Mouse (Mus musculus): ENCODE results near the gene Tnfsf8. TPM values are rescaled to one million over a fixed set of nuclear protein-coding genes. Genes with fewer than 3 reads are reported as not detected.

Tnfsf8 gene
- polyA plus RNA-seq (2014; fragmentation: Nextera tagmentation; extraction: Ambion mirVana): not detected in 2 replicates

DNA sequence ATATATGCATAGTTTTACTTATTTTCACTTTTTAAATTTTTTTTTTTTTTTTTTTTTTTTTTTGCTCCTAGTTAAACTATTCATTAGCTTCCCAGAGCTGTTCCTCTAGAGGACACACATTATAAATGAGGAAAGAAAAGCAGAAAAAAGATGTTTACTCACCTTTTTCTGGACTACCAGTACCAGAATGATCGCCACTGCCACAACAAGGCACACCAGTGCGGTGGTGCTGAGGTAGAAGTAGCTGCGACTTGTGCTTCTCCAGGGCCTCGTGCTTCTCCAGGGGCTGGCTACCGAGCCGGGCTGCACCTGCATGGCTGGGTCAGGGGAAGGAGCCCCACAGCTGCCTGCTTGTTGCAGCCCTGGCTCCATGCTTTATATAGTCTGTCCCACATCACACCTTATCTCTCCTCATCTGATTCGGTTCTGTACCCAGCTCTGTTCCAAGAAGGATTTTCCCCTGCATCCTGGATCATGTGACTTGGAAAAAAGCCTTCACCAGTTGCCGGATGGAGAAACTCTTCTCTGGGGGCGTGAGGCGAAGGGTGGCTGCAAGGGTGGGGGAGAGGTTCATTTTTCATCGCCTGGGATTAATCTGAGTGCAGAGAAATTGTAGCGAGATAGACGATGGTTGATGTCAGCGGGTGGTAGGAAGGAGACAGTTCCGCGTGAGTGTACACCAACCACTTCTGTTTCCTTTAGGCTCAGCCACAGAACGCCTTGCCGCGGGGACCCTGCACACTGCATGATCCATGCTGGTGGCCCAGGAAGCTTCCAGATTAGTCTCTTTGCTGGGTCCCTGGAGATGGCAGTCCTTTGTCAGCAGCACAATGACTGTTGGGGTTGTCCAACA lies at the start of gene Tnfsf8:
Gene Tnfsf8, minus strand, starts transcription at position 660 of the 853 bp plus-strand sequence.
- 90% methylated on average over 19 of the region's 19 CpGs for WGBS
- Histone ChIP-seq H3K9me3 (ENCODE audit: control insufficient read depth, low read length) (no peaks in the 10 kb centered on the region), H3K4me1 (replicated peaks; ENCODE audit: control insufficient read depth, insufficient read depth, low read length) (no peaks in the 10 kb centered on the region), H3K4me2 (ENCODE audit: low read depth, low read length, severe bottlenecking) (no peak within 1 kb of the TSS), H3K4me3 (ENCODE audit: low read depth, low read length) (no peak within 1 kb of the TSS), H3K27me3 (ENCODE audit: control insufficient read depth, insufficient read depth, low read length) (no peaks in the 10 kb centered on the region), H3K9ac (ENCODE audit: low read length) (no peak within 1 kb of the TSS), H3K36me3 (ENCODE audit: control insufficient read depth, insufficient read depth, low read length) (no peaks in the 10 kb centered on the region), H3K27ac (ENCODE audit: low read depth, low read length) (no peak within 1 kb of the TSS)
- DNase-seq (ENCODE audit: low spot score) (no peak), ATAC-seq (replicated peaks; ENCODE audit: low FRiP score) (no peak)

DNA sequence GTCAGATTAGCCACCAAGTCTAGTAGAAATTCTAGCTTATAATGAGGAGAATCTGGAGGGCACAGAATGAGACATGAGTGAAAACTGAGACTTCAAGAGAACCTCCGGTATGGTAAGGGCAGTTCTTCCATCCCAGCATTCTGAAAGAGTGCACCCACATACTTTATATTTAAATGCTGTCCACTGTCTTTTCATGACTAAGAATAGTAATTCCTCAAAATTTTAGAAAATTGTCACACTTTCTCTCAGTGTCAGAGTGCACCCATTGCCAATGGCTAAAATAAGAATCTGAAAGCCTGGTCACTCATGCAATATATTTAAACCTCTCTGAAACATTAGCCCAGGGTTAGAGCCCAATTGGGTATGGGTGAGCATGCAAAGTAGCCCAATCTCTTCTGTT lies 47.4 kb upstream of the Tnfsf8 start:
- Histone ChIP-seq H3K4me2 (ENCODE audit: low read depth, low read length, severe bottlenecking) (no peak overlapping the region), H3K9ac (ENCODE audit: low read length) (no peak overlapping the region), H3K4me1 (replicated peaks; ENCODE audit: control insufficient read depth, insufficient read depth, low read length) (no peaks in the 10 kb centered on the region), H3K27me3 (ENCODE audit: control insufficient read depth, insufficient read depth, low read length) (no peaks in the 10 kb centered on the region), H3K36me3 (ENCODE audit: control insufficient read depth, insufficient read depth, low read length) (no peaks in the 10 kb centered on the region), H3K4me3 (ENCODE audit: low read depth, low read length) (no peak overlapping the region), H3K9me3 (ENCODE audit: control insufficient read depth, low read length) (no peaks in the 10 kb centered on the region), H3K27ac (ENCODE audit: low read depth, low read length) (no peak overlapping the region)
- DNase-seq (ENCODE audit: low spot score) (no peak), ATAC-seq (replicated peaks; ENCODE audit: low FRiP score) (no peak)
- 97% methylated on average over 1 of the region's 1 CpGs for WGBS

DNA sequence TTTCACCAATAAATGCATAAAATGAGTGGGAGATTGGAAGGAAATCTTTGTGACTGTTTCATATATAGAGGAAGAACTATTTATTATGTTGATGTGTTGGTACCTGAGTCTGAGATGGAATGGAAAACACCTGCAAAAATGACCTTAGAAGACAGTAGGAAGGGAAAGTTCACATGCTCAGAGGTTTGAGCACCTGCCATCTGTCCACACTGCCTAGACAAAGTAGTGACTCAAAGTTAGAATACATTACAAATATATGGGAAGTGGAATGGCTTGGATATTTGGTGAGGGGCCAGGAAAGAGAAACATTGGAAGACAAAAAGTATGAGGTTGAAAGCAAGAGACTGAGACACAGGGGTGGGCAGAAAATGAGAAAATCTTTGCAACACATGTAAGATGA lies 46.3 kb upstream of the Tnfsf8 start:
- no peaks in the 10 kb centered on the region for H3K9me3 ChIP-seq (ENCODE audit: control insufficient read depth, low read length)
- ATAC-seq (replicated peaks; ENCODE audit: low FRiP score): no peak

GRCm38 (mm10) chr4:63906050-63906449 lies 44.9 kb upstream of the Tnfsf8 start:
- H3K36me3 ChIP-seq (ENCODE audit: control insufficient read depth, insufficient read depth, low read length): no peaks in the 10 kb centered on the region
- H3K9me3 ChIP-seq (ENCODE audit: control insufficient read depth, low read length): no peaks in the 10 kb centered on the region
- H3K27me3 ChIP-seq (ENCODE audit: control insufficient read depth, insufficient read depth, low read length): no peaks in the 10 kb centered on the region
- no peak for DNase-seq (ENCODE audit: low spot score)
- H3K4me2 ChIP-seq (ENCODE audit: low read depth, low read length, severe bottlenecking): no peak overlapping the region
- ATAC-seq (replicated peaks; ENCODE audit: low FRiP score): no peak
- H3K9ac ChIP-seq (ENCODE audit: low read length): no peak overlapping the region
- H3K4me1 ChIP-seq (replicated peaks; ENCODE audit: control insufficient read depth, insufficient read depth, low read length): no peaks in the 10 kb centered on the region
- H3K27ac ChIP-seq (ENCODE audit: low read depth, low read length): no peak overlapping the region
- no peak overlapping the region for H3K4me3 ChIP-seq (ENCODE audit: low read depth, low read length)
- 70% methylated on average over 3 of the region's 3 CpGs for WGBS

More for the DNA sequence above, 46.3 kb upstream of the Tnfsf8 start:
- no peaks in the 10 kb centered on the region for H3K4me1 ChIP-seq (replicated peaks; ENCODE audit: control insufficient read depth, insufficient read depth, low read length)
- no peak overlapping the region for H3K4me3 ChIP-seq (ENCODE audit: low read depth, low read length)
- H3K4me2 ChIP-seq (ENCODE audit: low read depth, low read length, severe bottlenecking): no peak overlapping the region
- H3K36me3 ChIP-seq (ENCODE audit: control insufficient read depth, insufficient read depth, low read length): no peaks in the 10 kb centered on the region
- H3K27ac ChIP-seq (ENCODE audit: low read depth, low read length): no peak overlapping the region
- no peak overlapping the region for H3K9ac ChIP-seq (ENCODE audit: low read length)
- DNase-seq (ENCODE audit: low spot score): no peak
- no peaks in the 10 kb centered on the region for H3K27me3 ChIP-seq (ENCODE audit: control insufficient read depth, insufficient read depth, low read length)

DNA sequence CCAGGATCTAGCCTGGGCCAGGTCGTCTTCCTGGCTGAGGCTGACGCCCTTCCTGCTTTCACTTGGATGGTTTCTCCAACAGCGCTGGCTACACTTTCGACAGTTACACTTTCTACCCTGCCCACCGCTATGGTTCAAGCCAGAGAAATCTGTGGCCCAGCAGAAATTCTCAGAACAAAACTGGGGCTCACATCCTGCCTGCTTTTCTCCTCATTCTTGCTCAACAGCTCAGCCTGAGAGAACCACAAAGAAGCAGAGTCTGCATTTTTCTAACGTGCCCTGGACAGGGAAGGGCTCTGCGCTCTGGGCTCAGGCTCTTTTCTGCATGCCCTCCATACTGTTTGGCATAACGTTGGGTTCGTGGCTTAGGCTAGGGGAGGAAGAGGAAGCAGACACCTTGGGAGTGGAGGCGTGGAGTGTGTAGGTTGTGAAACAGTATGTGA lies 38.0 kb upstream of the Tnfsf8 start:
- no peaks in the 10 kb centered on the region for H3K27me3 ChIP-seq (ENCODE audit: control insufficient read depth, insufficient read depth, low read length)
- H3K27ac ChIP-seq (ENCODE audit: low read depth, low read length): no peak overlapping the region
- H3K36me3 ChIP-seq (ENCODE audit: control insufficient read depth, insufficient read depth, low read length): no peaks in the 10 kb centered on the region
- H3K4me2 ChIP-seq (ENCODE audit: low read depth, low read length, severe bottlenecking): no peak overlapping the region
- 88% methylated on average over 10 of the region's 10 CpGs for WGBS
- H3K9me3 ChIP-seq (ENCODE audit: control insufficient read depth, low read length): no peaks in the 10 kb centered on the region
- no peak overlapping the region for H3K9ac ChIP-seq (ENCODE audit: low read length)
- no peak for ATAC-seq (replicated peaks; ENCODE audit: low FRiP score)
- DNase-seq (ENCODE audit: low spot score): no peak
- H3K4me3 ChIP-seq (ENCODE audit: low read depth, low read length): no peak overlapping the region
- no peaks in the 10 kb centered on the region for H3K4me1 ChIP-seq (replicated peaks; ENCODE audit: control insufficient read depth, insufficient read depth, low read length)

GRCm38 (mm10) chr4:63897152-63897551 lies 36.0 kb upstream of the Tnfsf8 start:
- Histone ChIP-seq H3K9me3 (ENCODE audit: control insufficient read depth, low read length) (no peaks in the 10 kb centered on the region), H3K27ac (ENCODE audit: low read depth, low read length) (no peak overlapping the region), H3K4me3 (ENCODE audit: low read depth, low read length) (no peak overlapping the region), H3K4me1 (replicated peaks; ENCODE audit: control insufficient read depth, insufficient read depth, low read length) (no peaks in the 10 kb centered on the region), H3K4me2 (ENCODE audit: low read depth, low read length, severe bottlenecking) (no peak overlapping the region), H3K9ac (ENCODE audit: low read length) (no peak overlapping the region), H3K36me3 (ENCODE audit: control insufficient read depth, insufficient read depth, low read length) (no peaks in the 10 kb centered on the region), H3K27me3 (ENCODE audit: control insufficient read depth, insufficient read depth, low read length) (no peaks in the 10 kb centered on the region)
- DNase-seq (ENCODE audit: low spot score) (no peak), ATAC-seq (replicated peaks; ENCODE audit: low FRiP score) (no peak)

DNA sequence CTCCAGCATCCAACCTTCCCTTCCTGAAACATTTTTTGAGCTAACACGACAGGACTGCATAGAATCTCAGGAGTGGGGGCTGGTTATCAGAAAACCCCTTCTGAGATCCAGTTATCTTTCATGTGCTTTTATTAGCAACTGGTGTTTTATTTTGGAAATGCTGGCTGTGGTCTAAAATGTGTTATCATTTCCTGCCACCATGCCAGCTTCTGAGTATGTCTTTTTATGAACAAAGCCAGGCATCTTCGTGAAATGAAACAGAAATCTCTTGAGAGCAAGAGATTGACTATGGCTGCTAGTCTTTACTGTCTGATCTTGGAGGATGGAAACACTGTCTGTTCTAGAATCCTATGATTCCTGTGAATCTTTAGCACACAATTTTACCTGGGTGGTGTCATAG lies 25.0 kb upstream of the Tnfsf8 start:
- 89% methylated on average over 2 of the region's 2 CpGs for WGBS
- Histone ChIP-seq H3K9me3 (ENCODE audit: control insufficient read depth, low read length) (no peaks in the 10 kb centered on the region), H3K27me3 (ENCODE audit: control insufficient read depth, insufficient read depth, low read length) (no peaks in the 10 kb centered on the region), H3K4me3 (ENCODE audit: low read depth, low read length) (no peak overlapping the region), H3K36me3 (ENCODE audit: control insufficient read depth, insufficient read depth, low read length) (no peaks in the 10 kb centered on the region), H3K4me2 (ENCODE audit: low read depth, low read length, severe bottlenecking) (no peak overlapping the region), H3K9ac (ENCODE audit: low read length) (no peak overlapping the region), H3K4me1 (replicated peaks; ENCODE audit: control insufficient read depth, insufficient read depth, low read length) (no peaks in the 10 kb centered on the region), H3K27ac (ENCODE audit: low read depth, low read length) (no peak overlapping the region)
- ATAC-seq (replicated peaks; ENCODE audit: low FRiP score) (no peak), DNase-seq (ENCODE audit: low spot score) (no peak)

GRCm38 (mm10) chr4:63876720-63877119 lies 15.6 kb upstream of the Tnfsf8 start:
- Histone ChIP-seq H3K4me3 (ENCODE audit: low read depth, low read length) (no peak overlapping the region), H3K27me3 (ENCODE audit: control insufficient read depth, insufficient read depth, low read length) (no peaks in the 10 kb centered on the region), H3K4me2 (ENCODE audit: low read depth, low read length, severe bottlenecking) (no peak overlapping the region), H3K9ac (ENCODE audit: low read length) (no peak overlapping the region), H3K4me1 (replicated peaks; ENCODE audit: control insufficient read depth, insufficient read depth, low read length) (no peaks in the 10 kb centered on the region), H3K27ac (ENCODE audit: low read depth, low read length) (no peak overlapping the region), H3K9me3 (ENCODE audit: control insufficient read depth, low read length) (no peaks in the 10 kb centered on the region), H3K36me3 (ENCODE audit: control insufficient read depth, insufficient read depth, low read length) (no peaks in the 10 kb centered on the region)
- no peak for DNase-seq (ENCODE audit: low spot score)
- no peak for ATAC-seq (replicated peaks; ENCODE audit: low FRiP score)
- WGBS: 89% methylated on average over 2 of the region's 2 CpGs

GRCm38 (mm10) chr4:63875480-63875879 lies 14.3 kb upstream of the Tnfsf8 start:
- no peak overlapping the region for H3K4me2 ChIP-seq (ENCODE audit: low read depth, low read length, severe bottlenecking)
- H3K4me3 ChIP-seq (ENCODE audit: low read depth, low read length): no peak overlapping the region

More at GRCm38 (mm10) chr4:63875480-63875879, 14.3 kb upstream of the Tnfsf8 start:
- no peaks in the 10 kb centered on the region for H3K4me1 ChIP-seq (replicated peaks; ENCODE audit: control insufficient read depth, insufficient read depth, low read length)
- H3K9me3 ChIP-seq (ENCODE audit: control insufficient read depth, low read length): no peaks in the 10 kb centered on the region
- H3K27me3 ChIP-seq (ENCODE audit: control insufficient read depth, insufficient read depth, low read length): no peaks in the 10 kb centered on the region
- no peaks in the 10 kb centered on the region for H3K36me3 ChIP-seq (ENCODE audit: control insufficient read depth, insufficient read depth, low read length)
- no peak for ATAC-seq (replicated peaks; ENCODE audit: low FRiP score)
- no peak overlapping the region for H3K9ac ChIP-seq (ENCODE audit: low read length)
- H3K27ac ChIP-seq (ENCODE audit: low read depth, low read length): no peak overlapping the region
- WGBS: 88% methylated on average over 3 of the region's 3 CpGs
- no peak for DNase-seq (ENCODE audit: low spot score)
